Mouse (Mus musculus) heart, postnatal 25 days (tissue): Measurements from ENCODE around the gene Mob1b. TPM values are rescaled to one million over a fixed set of nuclear protein-coding genes. Genes with fewer than 3 reads are reported as not detected.

Experiments
- total RNA-seq, 2 experiments: library from RNA; stranded (reverse); gene quantifications; 2 replicates each; pipeline ENCODE4 v1.2.3; 2021

Mob1b gene
- total RNA-seq, 2 experiments from 2014 or later = 28.0 to 28.3 TPM

Other genes starting within 250 kb of the Mob1b start
- not detected for gene Enam, start 232.9 kb upstream of the Mob1b start, total RNA-seq
- gene Jchain, start 193.0 kb upstream of the Mob1b start, total RNA-seq = under 1 TPM in 1 of 2 experiments, not detected in 1; 0.10 TPM
- 10 to 100 TPM; 19.3 to 19.9 TPM for gene Utp3, start 166.4 kb upstream of the Mob1b start, total RNA-seq
- gene Rufy3, start 155.8 kb upstream of the Mob1b start, total RNA-seq = 10 to 100 TPM; 10.5 to 11.5 TPM
- gene Grsf1, start 44.7 kb upstream of the Mob1b start, total RNA-seq = 100 to 1,000 TPM; 206 to 221 TPM
- gene Dck, start 44.1 kb downstream of the Mob1b start, total RNA-seq = 1 to 10 TPM; 3.2 to 3.5 TPM
- 10 to 100 TPM; 20.7 to 24.4 TPM for gene Slc4a4, start 166.0 kb downstream of the Mob1b start, total RNA-seq